Mouse (Mus musculus) cerebellum, postnatal 25 days (tissue): ENCODE results near the gene Celf1.
A peak's percentile ranks its signal among the peaks of the same experiment; 100 is the strongest.
"Not testable (repeated sequence)": the region's sequence is repeated elsewhere in the genome, so short reads cannot be mapped to it uniquely, and the experiment has no call there.

Source experiments
- DNase-seq, 2 experiments: peaks; one replicate each; pipeline ENCODE4 v3.0.0; 2021; ENCODE audit warnings: mixed read lengths in 2 of 2

Celf1 gene

GRCm38 (mm10) chr2:90941744-90942143, 1.6 kb downstream of the Celf1 start:
- DNase-seq, result no peak

GRCm38 (mm10) chr2:90950149-90950548, 10.0 kb downstream of the Celf1 start:
- DNase-seq, result no peak

GRCm38 (mm10) chr2:90950582-90951194, 10.5 kb downstream of the Celf1 start:
- DNase-seq, result no peak

DNA sequence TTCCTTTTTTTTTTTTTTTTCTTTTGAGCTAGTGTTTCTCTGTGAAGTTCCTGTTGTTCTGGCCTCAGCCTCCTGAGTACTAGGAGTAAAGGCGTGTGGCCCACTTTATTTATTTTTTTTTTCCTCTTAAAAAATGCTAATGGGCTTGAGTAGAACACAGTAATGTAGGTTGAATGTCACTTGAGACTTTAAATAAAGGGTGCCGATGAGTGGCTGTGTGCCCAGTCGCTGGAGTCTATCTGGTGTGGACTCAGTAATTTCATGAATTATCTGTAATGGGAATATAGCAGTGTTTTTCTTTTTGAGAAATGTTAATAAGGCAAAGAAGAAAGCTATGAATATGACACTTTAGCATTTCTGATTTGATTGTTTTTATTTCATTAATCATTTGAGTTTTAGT, 13.3 kb downstream of the Celf1 start:
- DNase-seq, result no peak

- DNase-seq, result no peak
Observed at GRCm38 (mm10) chr2:90956053-90956452, 15.9 kb downstream of the Celf1 start.

DNA sequence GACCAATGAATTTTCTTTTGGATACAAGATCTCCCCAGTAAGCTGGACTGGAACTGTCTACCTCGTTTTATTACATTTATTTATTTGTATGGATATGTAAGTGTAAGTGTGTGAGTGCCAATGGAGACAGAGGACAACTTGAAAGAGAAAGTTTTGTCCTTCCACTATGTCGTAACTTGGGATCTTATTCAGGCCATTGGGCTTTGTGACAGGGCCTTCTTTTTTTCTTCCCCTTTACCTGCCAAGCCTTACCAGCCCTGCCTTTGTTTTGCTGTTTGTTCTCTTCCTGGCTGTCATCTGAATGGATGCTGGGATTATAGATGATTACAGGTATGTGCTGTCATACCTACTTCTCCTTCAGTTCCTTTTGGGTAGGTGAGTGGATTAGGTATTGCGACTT, 18.7 kb downstream of the Celf1 start:
- no peak for DNase-seq

DNA sequence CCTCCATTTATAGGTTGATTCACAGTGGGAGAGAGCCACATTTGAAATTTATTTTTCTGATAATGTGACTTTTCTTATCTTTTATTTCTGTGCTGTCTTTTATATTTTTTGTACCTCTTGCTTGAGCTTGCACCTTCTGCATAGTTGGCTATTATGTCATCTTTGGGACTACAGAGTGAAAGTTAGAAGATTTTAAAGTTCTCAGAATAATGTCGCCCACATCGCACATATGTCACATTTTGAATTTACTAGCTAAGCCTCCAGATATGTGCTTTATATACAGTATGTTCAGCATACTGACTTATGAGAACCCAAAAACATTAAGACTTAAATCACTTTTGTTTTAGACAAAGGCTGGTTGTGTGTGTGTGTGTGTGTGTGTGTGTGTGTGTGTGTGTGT, 19.8 kb downstream of the Celf1 start:
- DNase-seq, result no peak

DNA sequence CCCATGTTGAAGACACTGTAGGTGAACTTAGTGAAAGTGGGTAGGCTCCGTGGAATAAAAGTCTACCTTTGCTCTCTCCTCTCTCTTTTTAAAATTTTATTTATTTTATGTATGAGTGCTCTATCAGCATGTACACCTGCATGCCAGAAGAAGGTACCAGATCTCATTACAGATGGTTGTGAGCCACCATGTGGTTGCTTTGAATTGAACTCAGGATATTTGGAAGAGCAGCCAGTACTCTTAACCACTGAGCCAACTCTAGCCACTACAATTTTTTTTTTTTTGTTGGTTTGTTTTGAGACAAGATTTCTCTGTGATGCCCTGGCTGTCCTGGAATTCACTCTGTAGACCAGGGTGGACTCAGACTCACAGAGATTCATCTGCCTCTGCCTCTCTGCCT, 23.1 kb downstream of the Celf1 start:
- DNase-seq, result peak in 1 of 2 experiments; percentile 57

- DNase-seq, result peak; percentile 67 to 71
Observed at GRCm38 (mm10) chr2:90964811-90965465, 24.8 kb downstream of the Celf1 start.

- DNase-seq, result no peak
Observed at GRCm38 (mm10) chr2:90965466-90966080, 25.4 kb downstream of the Celf1 start.

DNA sequence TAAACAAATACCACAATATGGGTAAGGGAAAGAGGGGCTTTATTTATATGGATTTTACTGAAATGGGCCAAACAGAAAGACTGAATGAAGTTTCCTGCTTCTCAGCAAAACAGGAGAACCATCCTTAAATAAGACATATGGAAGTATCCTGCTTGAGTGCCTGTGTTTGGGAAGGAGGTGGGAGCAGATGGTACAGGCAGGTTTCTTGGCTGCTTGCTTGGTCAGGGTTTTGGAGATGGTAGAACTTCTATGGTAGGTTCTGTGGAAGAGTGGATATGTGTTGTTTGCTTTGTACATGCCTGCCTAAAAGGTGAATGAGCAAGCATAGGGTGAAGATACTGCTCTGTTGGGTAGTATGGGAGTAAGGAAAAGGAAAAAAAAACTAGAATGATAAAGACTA, 30.4 kb downstream of the Celf1 start:
- peak; percentile 82 to 83 for DNase-seq

DNA sequence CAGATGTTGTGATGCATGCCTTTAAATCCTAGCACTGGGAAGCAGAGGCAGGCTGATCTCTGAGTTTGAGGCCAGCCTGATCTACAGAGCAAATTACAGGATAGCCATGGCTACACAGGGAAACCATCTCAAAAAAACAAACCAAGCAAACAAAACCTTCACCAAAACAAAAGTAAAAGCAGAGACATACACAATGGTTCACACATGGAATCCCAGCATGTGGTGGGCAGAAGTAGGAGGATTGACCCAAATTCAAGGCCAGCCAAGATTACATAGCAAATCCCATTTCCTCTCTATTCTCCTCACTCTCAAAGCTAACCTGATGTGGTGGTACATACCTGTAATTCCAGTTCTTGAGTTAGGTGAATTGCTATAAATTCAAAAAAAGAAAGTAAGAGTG, 33.9 kb downstream of the Celf1 start:
- peak in 1 of 2 experiments; percentile 62 for DNase-seq

GRCm38 (mm10) chr2:90975181-90975835, 35.1 kb downstream of the Celf1 start:
- DNase-seq, result no peak

DNA sequence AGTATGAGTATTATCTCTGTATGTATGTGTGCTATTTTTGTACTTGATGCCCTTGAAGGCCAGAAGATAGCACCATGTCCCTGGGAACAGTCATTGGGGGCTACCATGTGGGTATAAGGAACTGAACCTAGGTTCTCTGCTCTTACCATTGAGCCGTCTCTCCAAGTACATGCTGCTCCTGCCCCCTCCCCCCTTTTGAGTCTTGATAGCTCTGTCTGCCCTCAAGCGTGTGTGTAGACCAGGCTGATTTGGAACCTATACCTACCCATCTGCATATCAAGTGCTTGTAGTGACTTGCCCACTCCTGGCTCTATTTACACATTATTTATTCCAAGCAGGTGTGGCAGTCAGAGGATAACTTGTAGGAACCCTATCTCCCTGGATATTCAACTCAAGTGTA, 36.4 kb downstream of the Celf1 start:
- no peak for DNase-seq

GRCm38 (mm10) chr2:90977291-90977690, 37.1 kb downstream of the Celf1 start:
- DNase-seq, result peak; percentile 76 to 78

DNA sequence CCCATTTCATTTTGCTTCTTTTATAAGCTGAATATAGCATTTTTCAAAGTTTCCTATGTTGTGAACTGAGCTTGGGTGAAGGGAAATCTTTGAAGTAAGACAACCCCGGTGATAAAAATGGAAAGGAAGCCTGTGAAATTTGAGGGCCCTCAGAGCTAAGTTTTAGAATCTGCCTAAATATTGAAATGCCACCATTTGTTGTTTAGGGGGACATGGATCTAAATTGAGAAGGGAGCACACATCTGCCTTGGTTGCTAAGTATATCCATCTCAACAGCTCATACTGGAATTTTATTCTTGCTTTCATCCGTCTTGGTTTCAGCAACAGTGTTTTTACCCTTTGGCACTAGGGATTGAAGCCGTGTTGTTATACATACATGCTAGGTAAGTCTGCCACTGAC, 45.9 kb downstream of the Celf1 start:
- DNase-seq, result no peak

GRCm38 (mm10) chr2:91008536-91008935, 68.4 kb downstream of the Celf1 start:
- DNase-seq, result peak; percentile 61 to 74

DNA sequence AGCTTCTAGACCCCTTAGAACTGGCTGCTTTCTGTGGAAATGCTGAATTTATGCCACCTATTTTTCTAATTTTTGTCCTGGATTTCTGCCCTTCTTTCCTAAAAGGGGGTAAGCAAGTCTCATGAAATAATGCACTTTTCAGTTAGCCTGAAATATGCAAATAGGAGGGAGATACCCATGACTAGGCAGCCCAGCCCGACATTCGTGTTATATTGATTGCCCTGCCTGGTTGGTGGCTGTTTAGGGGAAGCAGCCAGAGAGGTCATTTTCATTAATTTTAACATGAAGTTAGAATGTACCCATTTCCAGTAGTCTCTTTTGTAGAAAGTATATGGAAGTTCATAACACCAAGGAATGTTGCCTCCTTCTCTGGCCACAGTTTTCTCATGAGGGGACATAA, 73.7 kb downstream of the Celf1 start:
- no peak for DNase-seq

GRCm38 (mm10) chr2:91015386-91015785, 75.2 kb downstream of the Celf1 start:
- DNase-seq, result peak; percentile 78 to 81

GRCm38 (mm10) chr2:91018061-91018788, 78.0 kb downstream of the Celf1 start:
- peak; percentile 54 to 72 for DNase-seq

- DNase-seq, result no peak
Observed at GRCm38 (mm10) chr2:91019911-91020310, 79.7 kb downstream of the Celf1 start.

GRCm38 (mm10) chr2:91022266-91022665, 82.1 kb downstream of the Celf1 start:
- not testable (repeated sequence) for DNase-seq

DNA sequence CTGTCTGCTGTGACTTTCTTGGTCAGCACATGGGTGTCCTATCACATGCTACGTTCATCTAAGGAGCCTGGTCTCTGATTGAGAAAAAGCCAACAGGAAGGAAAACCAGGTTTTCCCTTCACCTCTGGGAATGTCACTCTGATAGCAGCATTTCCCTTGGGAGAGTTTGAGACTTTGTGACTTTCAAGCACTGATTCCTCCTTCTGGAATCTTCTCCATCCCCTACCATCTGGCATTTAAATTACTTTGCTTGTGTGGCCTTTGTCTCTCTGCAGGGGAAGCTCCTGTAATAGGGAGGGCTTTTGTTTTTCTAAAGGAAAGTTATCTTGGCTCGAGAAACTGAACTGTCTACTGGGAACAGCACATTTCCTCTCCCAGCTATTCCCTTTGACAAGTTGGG, 82.9 kb downstream of the Celf1 start:
- no peak for DNase-seq
